In genomic region chr4:142291366-142291765, GRCm38 (mm10) we compare ENCODE assay signal across 26 mouse cellular contexts. TPM values are rescaled to one million over a fixed set of nuclear protein-coding genes. Genes with fewer than 3 reads are reported as not detected.
"Had no signal": no experiment of that assay in that cellular context is flagged by ENCODE, and none has a peak within 500 bp of the region (broad histone marks: within the 10 kb centered on the region; RNA-seq: fewer than 3 reads in every experiment).

No protein-coding gene starts in this region.

- ATAC-seq: inflammation-experienced regulatory T-cells, adult 6 months; intestine, embryonic 15.5 days; intestine, postnatal 0 days; liver, postnatal 0 days had no signal

- H3K4me1 ChIP-seq: intestine, embryonic 15.5 days; liver, embryonic 13.5 days; liver, embryonic 15.5 days had no signal

- H3K9ac ChIP-seq: heart, embryonic 12.5 days; hindbrain, embryonic 15.5 days; intestine, embryonic 15.5 days; limb, embryonic 12.5 days; liver, embryonic 13.5 days; liver, embryonic 15.5 days; liver, postnatal 0 days had no signal

- H3K36me3 ChIP-seq: heart, embryonic 10.5 days; heart, embryonic 12.5 days; hindbrain, embryonic 10.5 days; hindbrain, embryonic 15.5 days; intestine, embryonic 15.5 days; limb, embryonic 10.5 days; limb, embryonic 12.5 days; liver, embryonic 13.5 days; liver, embryonic 15.5 days had no signal

- H3K4me3 ChIP-seq: gastrocnemius, adult 2 months; heart, embryonic 10.5 days; heart, embryonic 12.5 days; hindbrain, embryonic 10.5 days; hindbrain, embryonic 15.5 days; intestine, embryonic 15.5 days; layer of hippocampus, adult 2 months; limb, embryonic 10.5 days; limb, embryonic 12.5 days; liver, embryonic 13.5 days; liver, embryonic 15.5 days had no signal

- DNase-seq: gastrocnemius, adult 2 months; gastrocnemius, postnatal 10 days; gastrocnemius, postnatal 25 days; heart, adult 18-20 months; heart, postnatal 10 days; heart, postnatal 4 days; kidney, adult 18-20 months; kidney, adult 8-10 months; kidney, postnatal 10 days; kidney, postnatal 25 days; kidney, postnatal 4 days; liver; liver, embryonic 13.5 days; liver, postnatal 0 days had no signal

- H3K27me3 ChIP-seq: heart, embryonic 12.5 days; hindbrain, embryonic 15.5 days; intestine, embryonic 15.5 days; limb, embryonic 12.5 days; liver, embryonic 13.5 days; liver, embryonic 15.5 days had no signal

- H3K9me3 ChIP-seq: heart, embryonic 10.5 days; heart, embryonic 12.5 days; hindbrain, embryonic 10.5 days; hindbrain, embryonic 15.5 days; intestine, embryonic 15.5 days; limb, embryonic 10.5 days; limb, embryonic 12.5 days; liver, embryonic 13.5 days; liver, embryonic 15.5 days had no signal

- H3K4me2 ChIP-seq: heart, embryonic 12.5 days; hindbrain, embryonic 15.5 days; intestine, embryonic 15.5 days; limb, embryonic 12.5 days; liver, embryonic 11.5 days; liver, embryonic 13.5 days; liver, embryonic 15.5 days had no signal

- H3K27ac ChIP-seq: gastrocnemius, adult 2 months; heart, embryonic 10.5 days; hindbrain, embryonic 10.5 days; hindbrain, embryonic 15.5 days; intestine, embryonic 15.5 days; layer of hippocampus, adult 2 months; limb, embryonic 10.5 days; limb, embryonic 12.5 days; liver, embryonic 13.5 days; liver, embryonic 15.5 days had no signal

RNA-seq across cellular contexts. Expression of gene Kazn, which starts 52.2 kb away (rescaled TPM):
- polyA plus RNA-seq: inflammation-experienced regulatory T-cells, adult 6 months had no signal
